Mouse (Mus musculus) testis, adult 2 months (tissue): ENCODE results near the gene Dbp. TPM values are rescaled to one million over a fixed set of nuclear protein-coding genes. Genes with fewer than 3 reads are reported as not detected.
"Not testable (repeated sequence)": the region's sequence is repeated elsewhere in the genome, so short reads cannot be mapped to it uniquely, and the experiment has no call there.

Experiments used
- H3K27ac ChIP-seq: fragments of 200-500 bp; 2 replicates; pipeline ENCODE4 v1.5.1; 2012; ENCODE audit warnings: low read depth, low read length; ENCODE audit not compliant: control insufficient read depth, insufficient read depth
- H3K27me3 ChIP-seq: fragments of 200-500 bp; 2 replicates; pipeline ENCODE4 v1.6.1; 2012; ENCODE audit warnings: mild to moderate bottlenecking, low read length, moderate library complexity; ENCODE audit not compliant: control insufficient read depth, insufficient read depth
- H3K36me3 ChIP-seq: fragments of 200-500 bp; 2 replicates; pipeline ENCODE4 v1.6.1; 2012; ENCODE audit warnings: mild to moderate bottlenecking, low read length; ENCODE audit not compliant: control insufficient read depth, insufficient read depth
- H3K4me1 ChIP-seq: fragments of 200-500 bp; 2 replicates; pipeline ENCODE4 v1.6.1; 2012; ENCODE audit warnings: low read length; ENCODE audit not compliant: control insufficient read depth, insufficient read depth
- H3K4me3 ChIP-seq: fragments of 200-500 bp; 2 replicates; pipeline ENCODE4 v1.5.1; 2012; ENCODE audit warnings: low read depth, mild to moderate bottlenecking, low read length, moderate library complexity, mixed read lengths; ENCODE audit not compliant: control insufficient read depth
- CTCF ChIP-seq: fragments of 200-500 bp; IDR thresholded peaks from 2 replicates; pipeline ENCODE4 v1.5.1; 2012; ENCODE audit warnings: low read depth, mild to moderate bottlenecking, inconsistent platforms, low read length, moderate library complexity; ENCODE audit not compliant: control insufficient read depth, insufficient read depth, insufficient replicate concordance
- POLR2A ChIP-seq: fragments of 200-500 bp; IDR thresholded peaks from 2 replicates; pipeline ENCODE4 v1.6.1; 2012; ENCODE audit warnings: low read depth, mild to moderate bottlenecking, inconsistent platforms, low read length, moderate library complexity; ENCODE audit not compliant: control insufficient read depth
- polyA plus RNA-seq: library from polyadenylated mRNA; depleted of rRNA; stranded (reverse); fragments of >200 nt; gene quantifications from 2 replicates; pipeline ENCODE4 v1.2.3, GENCODE M21; 2012; rRNA removed

Dbp gene
- polyA plus RNA-seq = 11.2 and 12.9 TPM in 2 replicates

DNA sequence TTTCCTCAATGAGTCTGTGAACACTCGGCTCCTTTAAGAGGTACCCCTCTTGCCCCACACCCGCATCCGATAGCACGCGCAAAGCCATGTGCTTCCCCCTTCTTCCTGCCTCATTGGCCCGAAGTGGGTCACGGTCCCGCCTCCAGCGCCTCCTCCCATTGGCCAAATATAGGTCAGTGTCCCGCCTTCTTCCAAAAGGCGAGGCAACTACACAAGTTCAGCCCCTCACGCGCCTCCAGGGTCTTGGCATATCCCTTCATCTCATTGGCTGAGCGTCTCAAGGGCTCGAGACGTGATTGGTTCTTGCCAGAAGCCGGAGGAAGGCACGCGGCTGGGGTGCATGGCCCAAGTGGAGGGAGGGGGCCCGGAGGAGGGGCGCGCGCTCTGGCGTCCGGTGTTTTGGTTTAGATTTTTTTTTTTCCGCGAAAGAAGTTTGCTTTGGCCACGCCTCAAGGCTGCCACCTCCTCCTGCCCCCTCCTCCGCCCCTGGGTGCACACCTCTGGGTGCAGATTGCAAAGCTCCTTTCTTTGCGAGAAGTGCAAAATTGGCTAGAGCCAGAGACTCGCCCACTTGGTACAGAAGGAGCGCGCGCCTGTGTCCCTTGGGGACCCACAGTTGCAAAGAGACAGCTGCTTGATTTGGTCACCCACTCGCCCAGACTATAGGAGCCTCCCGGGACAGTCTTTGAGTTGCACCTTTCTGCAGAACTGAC, at the start of gene Dbp:
Gene Dbp (plus strand): TSS at position 359 of the 713 bp plus-strand sequence.
- Histone ChIP-seq H3K27ac (peak within 1 kb of the TSS; percentile 98), H3K4me3 (peak within 1 kb of the TSS; percentile 87), H3K36me3 (no peaks in the 10 kb centered on the region), H3K27me3 (no peaks in the 10 kb centered on the region; the same call in 1 of the 2 replicates), H3K4me1 (peaks cover 64% of the 10 kb centered on the region)
- TF ChIP-seq CTCF = no peak
- TF ChIP-seq POLR2A = peak; percentile 43; the same call in 1 of the 2 replicates

- no peaks in the 10 kb centered on the region for H3K27me3 ChIP-seq
- TF ChIP-seq POLR2A = no peak
- no peak for TF ChIP-seq CTCF
- no peaks in the 10 kb centered on the region for H3K4me1 ChIP-seq
- H3K27ac ChIP-seq = no peak overlapping the region
- H3K4me3 ChIP-seq = no peak overlapping the region
- H3K36me3 ChIP-seq = no peaks in the 10 kb centered on the region
These were observed 44.0 kb upstream of the Dbp start for GRCm38 (mm10) chr7:45660746-45661478.

DNA sequence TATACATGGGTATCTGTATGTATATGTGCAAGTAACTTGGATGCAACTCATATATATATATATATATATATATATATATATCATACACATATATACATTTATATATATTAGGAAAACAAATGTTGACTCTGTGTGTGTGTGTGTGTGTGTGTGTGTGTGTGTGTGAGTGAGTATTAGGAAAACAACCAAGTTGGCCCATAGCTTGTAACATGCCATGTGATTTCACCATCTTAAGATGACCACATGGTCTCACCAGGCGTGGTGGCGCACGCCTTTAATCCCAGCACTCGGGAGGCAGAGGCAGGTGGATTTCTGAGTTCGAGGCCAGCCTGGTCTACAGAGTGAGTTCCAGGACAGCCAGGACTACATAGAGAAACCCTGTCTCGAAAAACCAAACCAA, 43.2 kb upstream of the Dbp start:
- H3K27me3 ChIP-seq = not testable (repeated sequence)

GRCm38 (mm10) chr7:45665303-45666138, 39.4 kb upstream of the Dbp start:
- TF ChIP-seq POLR2A = no peak
- no peak for TF ChIP-seq CTCF
- Histone ChIP-seq H3K27me3 (no peaks in the 10 kb centered on the region), H3K4me1 (no peaks in the 10 kb centered on the region), H3K4me3 (no peak overlapping the region), H3K36me3 (no peaks in the 10 kb centered on the region), H3K27ac (no peak overlapping the region)

More for the DNA sequence above, 43.2 kb upstream of the Dbp start:
- H3K27ac ChIP-seq, H3K36me3 ChIP-seq, H3K4me1 ChIP-seq, H3K4me3 ChIP-seq: not testable (repeated sequence)

DNA sequence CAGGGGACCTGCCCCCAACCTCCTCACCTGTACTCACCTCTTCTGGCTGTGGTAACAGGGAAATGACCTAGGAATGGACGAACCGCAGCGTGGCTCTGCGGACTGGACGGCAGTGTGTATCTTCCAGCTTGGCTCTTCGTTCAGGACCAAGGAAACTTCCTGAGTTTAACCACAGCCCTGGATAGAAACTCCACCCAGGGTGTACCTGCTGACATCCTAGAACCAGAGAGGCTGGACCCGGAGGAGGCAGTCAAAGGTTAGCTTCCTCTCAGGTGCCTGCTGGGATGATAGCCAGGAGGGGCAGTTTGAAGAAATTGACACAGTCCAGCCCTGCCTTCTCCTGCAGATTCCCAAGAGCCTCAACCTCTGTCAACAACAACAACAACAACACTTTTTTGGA, 38.7 kb upstream of the Dbp start, which contains the start of gene Fut2:
Gene Fut2 (minus strand): TSS at position 234 of the 400 bp plus-strand sequence.
- H3K36me3 ChIP-seq = no peaks in the 10 kb centered on the region
- no peak within 1 kb of the TSS for H3K27ac ChIP-seq
- H3K27me3 ChIP-seq = no peaks in the 10 kb centered on the region
- no peaks in the 10 kb centered on the region for H3K4me1 ChIP-seq
- no peak within 1 kb of the TSS for H3K4me3 ChIP-seq
- TF ChIP-seq POLR2A (no peak), CTCF (no peak)

- no peak overlapping the region for H3K27ac ChIP-seq
- no peaks in the 10 kb centered on the region for H3K36me3 ChIP-seq
- TF ChIP-seq POLR2A (no peak), CTCF (no peak)
- no peak overlapping the region for H3K4me3 ChIP-seq
- no peaks in the 10 kb centered on the region for H3K4me1 ChIP-seq
- H3K27me3 ChIP-seq = no peaks in the 10 kb centered on the region
These were observed 37.1 kb upstream of the Dbp start for GRCm38 (mm10) chr7:45667761-45668160.

DNA sequence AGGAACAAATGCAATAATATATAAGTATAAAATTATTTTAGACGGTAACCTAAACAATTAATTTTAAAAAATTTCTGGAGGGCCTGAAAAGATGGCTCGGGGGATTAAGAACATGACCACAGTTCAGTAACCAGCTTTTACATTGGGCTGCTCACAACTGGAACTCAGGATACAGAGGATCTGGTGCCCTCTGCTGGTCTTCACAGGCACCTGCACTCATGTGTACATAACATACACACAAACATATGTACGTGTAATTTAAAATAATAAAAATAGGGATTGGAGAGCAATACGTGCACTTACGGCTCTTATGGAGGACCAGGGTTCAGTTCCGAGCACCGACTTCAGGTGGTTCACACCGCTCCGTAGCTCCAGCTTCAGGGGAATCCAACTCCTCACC, 36.0 kb upstream of the Dbp start:
- TF ChIP-seq POLR2A = no peak
- no peak for TF ChIP-seq CTCF

More for the DNA sequence above, 36.0 kb upstream of the Dbp start:
- Histone ChIP-seq H3K27ac (no peak overlapping the region), H3K27me3 (no peaks in the 10 kb centered on the region), H3K36me3 (no peaks in the 10 kb centered on the region), H3K4me3 (no peak overlapping the region), H3K4me1 (no peaks in the 10 kb centered on the region)
